Mouse (Mus musculus) cerebellum, adult (tissue): Measurements from ENCODE around the gene Spata13.

Experiments used
- ATAC-seq: cut with Nextera tagmentation; 2 replicates; pipeline ENCODE4 v1.9.2; 2017; ENCODE audit warnings: mild to moderate bottlenecking, moderate library complexity, mixed read lengths; ENCODE audit not compliant: insufficient number of reproducible peaks, low FRiP score, low TSS enrichment

Spata13 gene

DNA sequence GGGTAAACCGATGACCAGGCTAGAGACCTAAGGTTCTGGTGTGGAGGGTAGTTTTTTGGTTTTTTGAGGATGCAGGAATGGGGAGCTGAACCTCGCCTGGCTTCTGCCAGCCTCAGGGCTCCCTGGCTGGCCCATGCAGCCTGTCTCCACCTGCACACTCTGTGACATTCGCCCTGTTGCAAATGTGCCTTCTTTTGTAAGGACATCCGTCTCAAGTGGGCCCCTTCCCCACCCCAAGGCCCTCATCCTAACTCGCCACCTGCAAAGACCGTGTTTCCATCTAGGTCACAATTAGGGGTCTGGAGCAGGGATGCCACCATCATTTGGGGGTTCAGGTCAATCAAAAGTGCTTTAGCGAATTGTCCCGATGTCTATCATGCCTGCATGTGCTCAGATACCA is 75.9 kb downstream of the Spata13 start:
- no peak for ATAC-seq

- ATAC-seq: no peak
Measured at GRCm38 (mm10) chr14:60711161-60711560, 77.4 kb downstream of the Spata13 start.

- no peak for ATAC-seq
Measured at GRCm38 (mm10) chr14:60711590-60712288, 77.9 kb downstream of the Spata13 start.

- no peak for ATAC-seq
Measured at GRCm38 (mm10) chr14:60712289-60712830, 78.6 kb downstream of the Spata13 start.

GRCm38 (mm10) chr14:60715686-60716085 is 81.9 kb downstream of the Spata13 start:
- ATAC-seq: no peak

- ATAC-seq: no peak
Measured at GRCm38 (mm10) chr14:60721304-60721703, 87.5 kb downstream of the Spata13 start.

GRCm38 (mm10) chr14:60721938-60722337 is 88.1 kb downstream of the Spata13 start:
- no peak for ATAC-seq

- ATAC-seq: peak; percentile 68; the same call in 1 of the 2 replicates
Measured at GRCm38 (mm10) chr14:60726091-60726490, 92.3 kb downstream of the Spata13 start.

GRCm38 (mm10) chr14:60727130-60727529 is 93.3 kb downstream of the Spata13 start:
- ATAC-seq: no peak

GRCm38 (mm10) chr14:60732081-60732480 is 98.3 kb downstream of the Spata13 start:
- no peak for ATAC-seq

DNA sequence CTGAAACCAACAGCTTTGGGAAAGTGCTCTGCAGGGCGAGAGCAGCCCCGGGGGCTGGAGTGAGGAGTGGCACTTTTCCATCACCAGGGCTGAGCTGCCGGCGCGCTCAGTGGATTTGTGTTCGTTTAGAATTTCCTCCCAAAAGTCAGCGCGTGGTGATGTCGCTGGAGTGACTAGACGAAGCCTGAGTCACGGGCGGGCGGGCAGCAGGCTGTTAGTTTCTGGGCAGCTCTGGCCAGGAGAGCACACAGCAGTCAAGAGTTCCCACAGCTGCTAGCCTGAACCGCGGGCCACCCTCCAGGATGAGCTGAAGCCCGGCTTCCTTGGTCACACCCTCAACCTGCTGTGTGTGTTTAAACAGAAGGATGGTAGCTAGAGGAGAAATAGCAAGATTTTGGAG is 99.0 kb downstream of the Spata13 start:
- ATAC-seq: no peak

DNA sequence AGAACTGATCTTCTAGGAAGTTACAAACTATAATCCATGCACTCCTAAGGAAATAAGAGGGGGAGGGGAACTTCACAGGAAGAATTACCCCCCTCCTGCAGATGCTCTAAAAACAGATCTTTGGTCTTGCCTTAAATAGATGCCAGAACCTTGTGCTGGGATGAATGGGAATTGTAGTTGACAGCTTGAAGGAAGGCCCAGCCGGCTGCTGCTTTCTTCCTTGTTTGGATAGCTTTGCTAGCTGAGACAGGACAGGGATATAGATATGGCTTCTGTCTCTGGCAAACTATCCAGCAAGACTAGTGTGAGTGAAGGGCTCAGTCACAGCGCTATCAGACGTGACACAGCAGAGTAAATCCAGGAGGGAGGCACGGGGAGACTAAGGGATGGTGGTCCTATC is 99.9 kb downstream of the Spata13 start:
- ATAC-seq: no peak

DNA sequence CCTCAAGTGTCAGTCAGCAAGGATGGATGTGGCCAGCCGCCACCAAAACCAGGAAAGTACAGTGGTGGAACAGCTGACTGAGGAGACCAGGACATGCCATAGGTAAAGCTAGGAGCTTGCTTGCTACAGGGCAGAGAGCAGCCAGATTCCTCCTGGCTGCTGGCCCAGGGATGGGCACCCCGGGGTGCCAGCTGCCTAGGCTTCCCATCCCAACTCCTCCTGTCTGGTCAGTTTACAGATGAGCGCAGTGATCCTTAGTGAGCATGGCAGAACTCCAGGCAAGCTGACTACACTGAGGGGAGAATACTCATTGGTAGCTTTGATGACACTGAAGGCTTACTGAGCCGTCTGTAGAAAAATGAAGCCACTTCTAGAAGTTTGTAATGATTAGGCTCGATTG is 101.4 kb downstream of the Spata13 start:
- ATAC-seq: no peak; the same call in 1 of the 2 replicates

- no peak for ATAC-seq
Measured at GRCm38 (mm10) chr14:60735848-60736547, 102.2 kb downstream of the Spata13 start.

DNA sequence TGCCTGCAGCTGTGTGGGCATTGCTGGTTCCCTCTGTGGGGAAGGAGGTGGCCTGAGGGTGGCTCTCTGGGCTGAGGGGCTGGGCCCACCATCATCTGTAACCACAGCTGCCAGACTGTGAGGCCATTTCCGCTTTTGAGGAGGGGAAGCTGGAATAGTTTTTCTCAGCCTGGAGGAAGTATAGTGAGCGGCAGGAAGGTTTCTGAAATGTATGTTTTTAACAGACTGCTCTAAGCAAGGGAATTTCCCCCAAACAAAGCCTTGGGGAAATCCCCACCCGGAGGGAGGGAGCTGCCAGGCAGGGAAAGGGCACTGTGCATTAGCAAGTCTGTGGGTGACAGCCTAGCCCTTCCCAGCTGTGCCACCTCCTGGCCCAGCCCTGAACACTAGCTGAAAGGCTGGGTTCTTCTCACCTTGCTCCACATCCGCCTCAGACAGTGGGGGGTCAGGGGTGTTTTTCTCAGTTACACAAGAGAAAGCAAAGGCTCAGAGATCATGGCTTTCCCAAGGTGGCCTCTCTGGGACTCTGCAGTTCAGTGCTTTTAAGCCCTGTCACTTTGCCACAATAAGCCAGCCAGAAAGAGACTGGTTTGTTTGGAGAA is 102.9 kb downstream of the Spata13 start:
- no peak for ATAC-seq

DNA sequence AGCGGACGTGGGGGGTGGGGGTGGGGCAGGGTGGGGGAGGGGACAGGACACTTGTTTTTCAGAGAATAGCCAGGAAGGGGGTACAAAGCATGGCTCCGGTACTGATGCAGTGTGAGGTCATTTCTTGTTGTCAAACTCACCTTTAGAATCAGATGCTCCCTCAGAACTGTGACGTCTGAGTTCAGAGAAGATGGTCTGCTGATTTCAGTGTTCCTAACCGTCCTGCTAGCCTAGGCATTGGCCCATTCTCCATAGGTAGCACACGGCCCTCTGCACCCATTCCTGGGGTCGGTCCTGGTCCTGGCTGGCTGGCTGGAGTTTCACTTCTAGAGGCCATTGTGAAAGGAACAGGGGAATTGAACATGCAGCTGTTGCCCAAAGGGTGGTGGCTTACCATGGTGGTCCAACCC is 103.4 kb downstream of the Spata13 start:
- ATAC-seq: no peak

DNA sequence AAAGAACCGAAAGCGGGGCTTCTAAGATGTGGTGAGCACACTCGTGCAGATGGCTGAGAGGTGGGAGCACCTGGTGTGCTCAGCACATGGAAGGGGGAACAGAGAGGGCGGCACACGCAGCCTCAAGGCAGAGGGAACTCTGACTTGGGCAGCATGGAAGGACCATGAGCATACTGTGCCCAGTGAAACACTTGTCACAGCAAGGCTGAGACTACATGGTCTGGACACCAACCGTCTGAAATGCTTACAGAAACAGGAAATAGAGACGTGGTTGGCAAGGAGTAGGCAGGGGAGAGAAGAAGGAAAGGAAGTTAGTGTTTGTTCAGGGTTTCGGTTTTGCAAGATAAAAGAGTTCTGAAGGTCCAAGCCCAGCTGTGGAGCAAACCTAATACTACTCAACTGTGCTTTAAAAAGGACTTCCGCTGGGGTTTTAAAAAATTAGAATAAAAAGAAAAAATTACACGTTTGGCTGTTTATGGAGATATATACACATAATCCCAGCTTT is 104.7 kb downstream of the Spata13 start:
- no peak for ATAC-seq

GRCm38 (mm10) chr14:60739155-60739554 is 105.4 kb downstream of the Spata13 start:
- no peak for ATAC-seq

DNA sequence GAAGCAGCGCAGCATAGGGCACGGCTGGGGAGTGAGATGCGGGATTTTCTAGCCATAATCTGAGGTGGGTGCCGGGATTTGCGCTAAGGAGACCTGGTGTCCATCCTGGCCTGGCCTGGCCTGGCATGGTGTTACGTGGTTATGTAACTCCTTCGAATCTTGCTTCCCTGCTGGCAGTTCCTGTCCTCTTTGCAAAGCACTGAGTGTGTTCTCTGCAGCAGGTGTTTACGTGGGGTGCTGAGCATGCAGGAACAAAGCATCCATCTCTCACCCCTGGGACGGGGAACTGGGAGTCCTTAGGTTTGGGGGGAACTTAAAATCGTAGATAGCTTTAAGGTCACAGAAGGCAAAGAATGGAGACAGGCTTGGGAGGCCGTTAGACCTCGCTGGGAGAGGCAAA is 105.8 kb downstream of the Spata13 start:
- ATAC-seq: no peak

- no peak for ATAC-seq
Measured at GRCm38 (mm10) chr14:60740507-60740906, 106.7 kb downstream of the Spata13 start.

DNA sequence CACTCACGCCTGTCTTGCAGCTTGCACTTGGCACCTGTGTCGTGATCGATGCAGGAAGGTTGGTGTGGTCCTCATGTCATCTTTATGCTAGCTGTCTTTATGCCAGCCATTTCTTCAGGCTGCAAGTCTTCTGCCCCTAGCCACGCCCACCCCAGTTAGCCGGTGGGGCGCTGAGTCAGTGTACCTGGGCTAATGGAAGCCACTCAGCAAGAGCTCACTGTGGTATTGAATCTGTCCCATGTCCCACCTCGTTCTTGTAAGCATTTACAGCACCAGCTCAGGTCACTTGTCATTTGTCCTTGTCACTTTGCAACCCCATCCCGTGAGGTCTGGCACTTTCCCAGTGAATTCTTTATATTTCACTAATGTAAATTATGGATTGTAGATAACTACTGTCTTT is 107.2 kb downstream of the Spata13 start:
- no peak for ATAC-seq
